In the genomic region with DNA sequence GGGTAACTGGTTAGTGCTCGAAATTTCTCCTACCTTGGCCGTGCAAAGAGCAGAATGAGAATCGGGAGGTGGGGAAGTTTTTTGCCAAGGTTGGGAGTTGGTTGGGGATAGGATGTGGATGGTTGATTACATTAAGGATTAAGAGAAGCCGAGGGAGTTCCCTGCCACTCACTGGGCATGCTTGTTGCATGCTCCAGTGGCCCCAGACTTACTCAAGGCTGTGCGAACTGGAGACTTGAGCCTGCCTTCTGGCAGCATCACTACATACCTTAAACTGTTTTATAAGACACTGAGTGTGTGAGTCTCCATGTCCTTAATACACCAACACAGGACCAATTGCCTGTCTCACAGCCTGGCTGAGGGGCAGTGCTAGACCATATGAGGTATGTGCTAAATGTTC, we compare ENCODE assay signal across 21 mouse cellular contexts.
A peak's percentile ranks its signal among the peaks of the same experiment; 100 is the strongest.
DNase-seq lines count a peak whose midpoint lies in the region; ATAC-seq and TF ChIP-seq lines count a peak whose summit lies in the region.
"Had no signal": no experiment of that assay in that cellular context is flagged by ENCODE, and none has a peak within 500 bp of the region (broad histone marks: within the 10 kb centered on the region; RNA-seq: fewer than 3 reads in every experiment).

No protein-coding gene starts in this region.

- TF ChIP-seq POLR2A in kidney, adult 2 months (IDR thresholded peaks at IDR 0.05; ENCODE audit: low read depth, low read length), result no peak

- H3K4me2 ChIP-seq in kidney, embryonic 15.5 days, result no peak overlapping the region
- H3K4me2 ChIP-seq in kidney, embryonic 16.5 days (replicated peaks; ENCODE audit: low read depth, low read length), result no peak overlapping the region
- no peak overlapping the region for H3K4me2 ChIP-seq in kidney, embryonic 14.5 days (replicated peaks; ENCODE audit: low read depth, low read length)
- H3K4me2 ChIP-seq in midbrain, embryonic 11.5 days, result no peak overlapping the region
- H3K4me2 ChIP-seq in midbrain, embryonic 14.5 days (ENCODE audit: low read length), result no peak overlapping the region

- WGBS in kidney, embryonic 15.5 days, result 66% methylated on average over 5 of the region's 5 CpGs
- WGBS in kidney, adult 2 months, result 50% methylated on average over 5 of the region's 5 CpGs
- 54% methylated on average over 5 of the region's 5 CpGs for WGBS in kidney, embryonic 16.5 days
- WGBS in kidney, embryonic 14.5 days, result 59% methylated on average over 5 of the region's 5 CpGs
- WGBS in midbrain, embryonic 11.5 days, result 54% methylated on average over 5 of the region's 5 CpGs
- 41% methylated on average over 5 of the region's 5 CpGs for WGBS in midbrain, embryonic 14.5 days

- H3K27ac ChIP-seq in kidney, embryonic 15.5 days, result no peak overlapping the region
- H3K27ac ChIP-seq in kidney, adult 2 months (ENCODE audit: insufficient read depth, low read depth, low read length), result no peak overlapping the region
- no peak overlapping the region for H3K27ac ChIP-seq in kidney, embryonic 16.5 days (ENCODE audit: low read length)
- no peak overlapping the region for H3K27ac ChIP-seq in kidney, embryonic 14.5 days (ENCODE audit: low read depth, low read length)
- no peak overlapping the region for H3K27ac ChIP-seq in midbrain, embryonic 11.5 days (ENCODE audit: low read depth, low read length)
- no peak overlapping the region for H3K27ac ChIP-seq in midbrain, embryonic 14.5 days (replicated peaks; ENCODE audit: low read depth, low read length)

- H3K4me1 ChIP-seq in kidney, embryonic 15.5 days, result 0 out of 2 replicates have a peak, but pooled peaks cover 3% of the 10 kb centered on the region
- no peaks in the 10 kb centered on the region for H3K4me1 ChIP-seq in kidney, adult 2 months (ENCODE audit: control insufficient read depth, insufficient read depth, low read length)
- H3K4me1 ChIP-seq in kidney, embryonic 16.5 days (ENCODE audit: insufficient read depth, low read length), result no peaks in the 10 kb centered on the region
- H3K4me1 ChIP-seq in kidney, embryonic 14.5 days (ENCODE audit: control insufficient read depth, insufficient read depth, low read length), result no peaks in the 10 kb centered on the region
- no peaks in the 10 kb centered on the region for H3K4me1 ChIP-seq in midbrain, embryonic 11.5 days (ENCODE audit: control insufficient read depth, insufficient read depth, low read length)
- H3K4me1 ChIP-seq in midbrain, embryonic 14.5 days (ENCODE audit: control insufficient read depth, insufficient read depth, low read length), result no peaks in the 10 kb centered on the region

- H3K4me3 ChIP-seq in kidney, embryonic 15.5 days (replicated peaks), result no peak overlapping the region
- no peak overlapping the region for H3K4me3 ChIP-seq in kidney, adult 2 months (ENCODE audit: insufficient read depth, low read depth, low read length)
- H3K4me3 ChIP-seq in kidney, embryonic 16.5 days (ENCODE audit: low read length), result no peak overlapping the region
- H3K4me3 ChIP-seq in kidney, embryonic 14.5 days (ENCODE audit: low read length), result no peak overlapping the region
- no peak overlapping the region for H3K4me3 ChIP-seq in midbrain, embryonic 11.5 days (ENCODE audit: low read depth, low read length)
- no peak overlapping the region for H3K4me3 ChIP-seq in midbrain, embryonic 14.5 days (replicated peaks; ENCODE audit: low read depth, low read length)

- peak; percentile 64; the same call in 1 of the 2 replicates for ATAC-seq in kidney, embryonic 15.5 days (replicated peaks; ENCODE audit: low FRiP score)
- peak; percentile 79 for ATAC-seq in kidney, embryonic 16.5 days (ENCODE audit: low FRiP score, low TSS enrichment)
- no peak for ATAC-seq in kidney, embryonic 14.5 days (ENCODE audit: low FRiP score, low TSS enrichment)
- ATAC-seq in midbrain, embryonic 11.5 days (ENCODE audit: low FRiP score), result no peak
- ATAC-seq in midbrain, embryonic 14.5 days (ENCODE audit: low FRiP score, low TSS enrichment), result no peak
- ATAC-seq: activated CD4-positive, CD25-positive, alpha-beta regulatory T cell, adult 4 months; CD4-positive, CD25-positive, alpha-beta regulatory T cell, adult 4 months; Patski had no signal

- no peaks in the 10 kb centered on the region for H3K36me3 ChIP-seq in kidney, embryonic 15.5 days
- H3K36me3 ChIP-seq in kidney, adult 2 months (ENCODE audit: control insufficient read depth, insufficient read depth, low read length), result no peaks in the 10 kb centered on the region
- H3K36me3 ChIP-seq in kidney, embryonic 16.5 days (ENCODE audit: insufficient read depth, low read length), result no peaks in the 10 kb centered on the region
- H3K36me3 ChIP-seq in kidney, embryonic 14.5 days (ENCODE audit: control insufficient read depth, insufficient read depth, low read length), result no peaks in the 10 kb centered on the region
- H3K36me3 ChIP-seq in midbrain, embryonic 11.5 days (ENCODE audit: control insufficient read depth, insufficient read depth, low read length), result no peaks in the 10 kb centered on the region
- no peaks in the 10 kb centered on the region for H3K36me3 ChIP-seq in midbrain, embryonic 14.5 days (ENCODE audit: control insufficient read depth, insufficient read depth, low read length)
- H3K36me3 ChIP-seq: G1E had no signal

- H3K27me3 ChIP-seq in kidney, embryonic 15.5 days, result no peaks in the 10 kb centered on the region
- H3K27me3 ChIP-seq in kidney, adult 2 months (replicated peaks; ENCODE audit: control insufficient read depth, insufficient read depth, low read length), result no peaks in the 10 kb centered on the region
- no peaks in the 10 kb centered on the region for H3K27me3 ChIP-seq in kidney, embryonic 16.5 days (ENCODE audit: insufficient read depth, low read length)
- H3K27me3 ChIP-seq in kidney, embryonic 14.5 days (ENCODE audit: control insufficient read depth, insufficient read depth, low read length), result no peaks in the 10 kb centered on the region
- no peaks in the 10 kb centered on the region for H3K27me3 ChIP-seq in midbrain, embryonic 11.5 days (ENCODE audit: control insufficient read depth, insufficient read depth, low read length)
- H3K27me3 ChIP-seq in midbrain, embryonic 14.5 days (ENCODE audit: control insufficient read depth, insufficient read depth, low read length), result no peaks in the 10 kb centered on the region
- H3K27me3 ChIP-seq: CH12.LX, Patski had no signal

- no peaks in the 10 kb centered on the region for H3K9me3 ChIP-seq in kidney, embryonic 15.5 days (replicated peaks)
- H3K9me3 ChIP-seq in kidney, embryonic 16.5 days (ENCODE audit: low read length), result no peaks in the 10 kb centered on the region
- H3K9me3 ChIP-seq in kidney, embryonic 14.5 days (ENCODE audit: control insufficient read depth, low read length), result no peaks in the 10 kb centered on the region
- no peaks in the 10 kb centered on the region for H3K9me3 ChIP-seq in midbrain, embryonic 11.5 days (ENCODE audit: control insufficient read depth, low read length)
- H3K9me3 ChIP-seq in midbrain, embryonic 14.5 days (ENCODE audit: control insufficient read depth, low read length), result no peaks in the 10 kb centered on the region

- DNase-seq in kidney, adult 2 months, result no peak
- peak; percentile 60 for DNase-seq in midbrain, embryonic 11.5 days (ENCODE audit: low spot score, missing footprints)
- no peak for DNase-seq in midbrain, embryonic 14.5 days
- DNase-seq: adrenal gland, adult 2 months; adrenal gland, adult 8-10 months; adrenal gland, postnatal 10 days; adrenal gland, postnatal 14 days; adrenal gland, postnatal 25 days; adrenal gland, postnatal 36 days; B cell, adult 2 months; cerebellum, adult 11 months; cerebellum, adult 11-12 months; cerebellum, adult 18-20 months had no signal

- no peak overlapping the region for H3K9ac ChIP-seq in kidney, embryonic 15.5 days
- no peak overlapping the region for H3K9ac ChIP-seq in kidney, embryonic 16.5 days (replicated peaks; ENCODE audit: low read length)
- no peak overlapping the region for H3K9ac ChIP-seq in kidney, embryonic 14.5 days (ENCODE audit: low read depth, low read length)
- no peak overlapping the region for H3K9ac ChIP-seq in midbrain, embryonic 11.5 days (ENCODE audit: low read length)
- H3K9ac ChIP-seq in midbrain, embryonic 14.5 days (replicated peaks; ENCODE audit: low read length), result no peak overlapping the region

- no peak for TF ChIP-seq CTCF in kidney, adult 2 months (conservative IDR thresholded peaks at IDR 0.05; ENCODE audit: insufficient read depth, insufficient read length, low read depth, low read length)

Comparison
In these comparisons a context has a peak if more than half of its experiments do, and no peak if none do; other contexts are left out.
1. ATAC-seq: peak in kidney, embryonic 15.5 days (single experiment) and kidney, embryonic 16.5 days (single experiment); none in kidney, embryonic 14.5 days (single experiment), midbrain, embryonic 11.5 days (single experiment) and midbrain, embryonic 14.5 days (single experiment).